Mouse (Mus musculus) Muller cell, postnatal 12 days (primary cell): ENCODE measurements around the gene Trmt1.

Experiments
- DNase-seq: peaks from one replicate; pipeline ENCODE4 v3.0.0-alpha.2; 2015; ENCODE audit errors: inconsistent ontology term

Gene Trmt1

GRCm38 (mm10) chr8:84686191-84687002 is at the start of gene Trmt1:
Trmt1 (plus strand) TSS chr8:84686307.
- peak; percentile 64 for DNase-seq

GRCm38 (mm10) chr8:84637946-84638554 is 48.1 kb upstream of the Trmt1 start:
- DNase-seq, result no peak

- DNase-seq, result peak; percentile 27
Observed at GRCm38 (mm10) chr8:84638555-84639161, 47.4 kb upstream of the Trmt1 start.

- peak; percentile 96 for DNase-seq
Observed at GRCm38 (mm10) chr8:84639162-84640009, 46.7 kb upstream of the Trmt1 start.

- DNase-seq, result peak; percentile 52
Observed at GRCm38 (mm10) chr8:84640010-84640588, 46.0 kb upstream of the Trmt1 start.

GRCm38 (mm10) chr8:84640617-84641294 is 45.4 kb upstream of the Trmt1 start:
- no peak for DNase-seq

- DNase-seq, result no peak
Observed at GRCm38 (mm10) chr8:84641578-84642361, 44.3 kb upstream of the Trmt1 start.

- DNase-seq, result no peak
Observed at GRCm38 (mm10) chr8:84643019-84643418, 43.1 kb upstream of the Trmt1 start.

- DNase-seq, result no peak
Observed at GRCm38 (mm10) chr8:84646800-84647199, 39.3 kb upstream of the Trmt1 start.

- DNase-seq, result peak; percentile 45
Observed at GRCm38 (mm10) chr8:84647461-84647901, 38.6 kb upstream of the Trmt1 start.

- DNase-seq, result no peak
Observed at GRCm38 (mm10) chr8:84650213-84650612, 35.9 kb upstream of the Trmt1 start.

GRCm38 (mm10) chr8:84653092-84653631 is 32.9 kb upstream of the Trmt1 start:
- DNase-seq, result no peak

GRCm38 (mm10) chr8:84654597-84654996 is 31.5 kb upstream of the Trmt1 start:
- DNase-seq, result no peak

- no peak for DNase-seq
Observed at GRCm38 (mm10) chr8:84655336-84656190, 30.5 kb upstream of the Trmt1 start.

- DNase-seq, result no peak
Observed at GRCm38 (mm10) chr8:84656191-84656525, 29.9 kb upstream of the Trmt1 start.

- peak; percentile 64 for DNase-seq
Observed at GRCm38 (mm10) chr8:84656641-84657126, 29.4 kb upstream of the Trmt1 start.

GRCm38 (mm10) chr8:84657203-84657602 is 28.9 kb upstream of the Trmt1 start:
- DNase-seq, result no peak

- DNase-seq, result no peak
Observed at GRCm38 (mm10) chr8:84657680-84658079, 28.4 kb upstream of the Trmt1 start.

GRCm38 (mm10) chr8:84658951-84659350 is 27.2 kb upstream of the Trmt1 start:
- DNase-seq, result peak; percentile 28
